Mouse (Mus musculus): Measurements from ENCODE around the gene Gga2. TPM values are rescaled to one million over a fixed set of nuclear protein-coding genes. Genes with fewer than 3 reads are reported as not detected.

The Gga2 gene
- polyA plus RNA-seq, 1 experiment from 2014 or later, result 33.2 TPM

GRCm38 (mm10) chr7:121968816-121969215, 52.2 kb downstream of the Gga2 start:
- no peak overlapping the region for H3K4me3 ChIP-seq (replicated peaks; ENCODE audit: low read length)
- no peaks in the 10 kb centered on the region for H3K27me3 ChIP-seq (ENCODE audit: control insufficient read depth, insufficient read depth, low read length)
- 90% methylated on average over 9 of the region's 9 CpGs for WGBS
- ATAC-seq (ENCODE audit: low FRiP score) (no peak), DNase-seq (ENCODE audit: low spot score) (no peak)
- no peak overlapping the region for H3K9ac ChIP-seq
- H3K9me3 ChIP-seq (ENCODE audit: control insufficient read depth, low read length), result no peaks in the 10 kb centered on the region
- no peak overlapping the region for H3K27ac ChIP-seq
- peaks cover 27% of the 10 kb centered on the region for H3K36me3 ChIP-seq (replicated peaks; ENCODE audit: control insufficient read depth, insufficient read depth)
- no peak overlapping the region for H3K4me2 ChIP-seq (replicated peaks)
- no peaks in the 10 kb centered on the region for H3K4me1 ChIP-seq (replicated peaks; ENCODE audit: control insufficient read depth, insufficient read depth, low read length)

- no peak for DNase-seq (ENCODE audit: low spot score)
- Histone ChIP-seq H3K27me3 (ENCODE audit: control insufficient read depth, insufficient read depth, low read length) (no peaks in the 10 kb centered on the region), H3K4me1 (replicated peaks; ENCODE audit: control insufficient read depth, insufficient read depth, low read length) (no peaks in the 10 kb centered on the region), H3K36me3 (replicated peaks; ENCODE audit: control insufficient read depth, insufficient read depth) (peaks cover 27% of the 10 kb centered on the region), H3K27ac (no peak overlapping the region), H3K4me2 (replicated peaks) (no peak overlapping the region), H3K9ac (no peak overlapping the region), H3K4me3 (replicated peaks; ENCODE audit: low read length) (no peak overlapping the region), H3K9me3 (ENCODE audit: control insufficient read depth, low read length) (no peaks in the 10 kb centered on the region)
- 87% methylated on average over 8 of the region's 8 CpGs for WGBS
- no peak for ATAC-seq (ENCODE audit: low FRiP score)
These were observed 52.8 kb downstream of the Gga2 start for GRCm38 (mm10) chr7:121968242-121968641.

- no peak for DNase-seq (ENCODE audit: low spot score)
- 93% methylated on average over 7 of the region's 7 CpGs for WGBS
- H3K27ac ChIP-seq, result no peak overlapping the region
- ATAC-seq (ENCODE audit: low FRiP score), result no peak
- H3K9me3 ChIP-seq (ENCODE audit: control insufficient read depth, low read length), result no peaks in the 10 kb centered on the region
- H3K9ac ChIP-seq, result no peak overlapping the region
- H3K36me3 ChIP-seq (replicated peaks; ENCODE audit: control insufficient read depth, insufficient read depth), result peaks cover 34% of the 10 kb centered on the region
- H3K4me1 ChIP-seq (replicated peaks; ENCODE audit: control insufficient read depth, insufficient read depth, low read length), result no peaks in the 10 kb centered on the region
- no peaks in the 10 kb centered on the region for H3K27me3 ChIP-seq (ENCODE audit: control insufficient read depth, insufficient read depth, low read length)
- H3K4me2 ChIP-seq (replicated peaks), result no peak overlapping the region
- no peak overlapping the region for H3K4me3 ChIP-seq (replicated peaks; ENCODE audit: low read length)
These were observed 54.9 kb downstream of the Gga2 start for GRCm38 (mm10) chr7:121966169-121966568.

- no peaks in the 10 kb centered on the region for H3K27me3 ChIP-seq (ENCODE audit: control insufficient read depth, insufficient read depth, low read length)
- no peak for ATAC-seq (ENCODE audit: low FRiP score)
- no peak overlapping the region for H3K27ac ChIP-seq
- no peak overlapping the region for H3K9ac ChIP-seq
- 73% methylated on average over 6 of the region's 6 CpGs for WGBS
- peaks cover 17% of the 10 kb centered on the region for H3K36me3 ChIP-seq (replicated peaks; ENCODE audit: control insufficient read depth, insufficient read depth)
- H3K4me1 ChIP-seq (replicated peaks; ENCODE audit: control insufficient read depth, insufficient read depth, low read length), result no peaks in the 10 kb centered on the region
- no peak overlapping the region for H3K4me3 ChIP-seq (replicated peaks; ENCODE audit: low read length)
- peak; percentile 76 for DNase-seq (ENCODE audit: low spot score)
- H3K9me3 ChIP-seq (ENCODE audit: control insufficient read depth, low read length), result no peaks in the 10 kb centered on the region
- H3K4me2 ChIP-seq (replicated peaks), result no peak overlapping the region
These were observed 57.1 kb downstream of the Gga2 start for GRCm38 (mm10) chr7:121963883-121964398.

- Histone ChIP-seq H3K4me1 (replicated peaks; ENCODE audit: control insufficient read depth, insufficient read depth, low read length) (no peaks in the 10 kb centered on the region), H3K36me3 (replicated peaks; ENCODE audit: control insufficient read depth, insufficient read depth) (peaks cover 21% of the 10 kb centered on the region), H3K9me3 (ENCODE audit: control insufficient read depth, low read length) (no peaks in the 10 kb centered on the region), H3K9ac (no peak overlapping the region), H3K27ac (no peak overlapping the region), H3K4me2 (replicated peaks) (no peak overlapping the region), H3K27me3 (ENCODE audit: control insufficient read depth, insufficient read depth, low read length) (no peaks in the 10 kb centered on the region), H3K4me3 (replicated peaks; ENCODE audit: low read length) (no peak overlapping the region)
- DNase-seq (ENCODE audit: low spot score) (no peak), ATAC-seq (ENCODE audit: low FRiP score) (no peak)
- WGBS, result 79% methylated on average over 3 of the region's 3 CpGs
These were observed 58.5 kb downstream of the Gga2 start for GRCm38 (mm10) chr7:121962571-121962959.

GRCm38 (mm10) chr7:121961913-121962570, 59.0 kb downstream of the Gga2 start:
- no peak for ATAC-seq (ENCODE audit: low FRiP score)
- no peak overlapping the region for H3K27ac ChIP-seq
- H3K4me3 ChIP-seq (replicated peaks; ENCODE audit: low read length), result no peak overlapping the region
- WGBS, result 86% methylated on average over 7 of the region's 7 CpGs
- DNase-seq (ENCODE audit: low spot score), result no peak
- no peaks in the 10 kb centered on the region for H3K27me3 ChIP-seq (ENCODE audit: control insufficient read depth, insufficient read depth, low read length)
- H3K9ac ChIP-seq, result no peak overlapping the region
- H3K36me3 ChIP-seq (replicated peaks; ENCODE audit: control insufficient read depth, insufficient read depth), result peaks cover 21% of the 10 kb centered on the region
- H3K4me2 ChIP-seq (replicated peaks), result no peak overlapping the region
- H3K4me1 ChIP-seq (replicated peaks; ENCODE audit: control insufficient read depth, insufficient read depth, low read length), result no peaks in the 10 kb centered on the region
- H3K9me3 ChIP-seq (ENCODE audit: control insufficient read depth, low read length), result no peaks in the 10 kb centered on the region

- H3K27ac ChIP-seq, result no peak overlapping the region
- DNase-seq (ENCODE audit: low spot score), result no peak
These were observed 65.2 kb downstream of the Gga2 start for GRCm38 (mm10) chr7:121955802-121956201.

GRCm38 (mm10) chr7:121954891-121955669, 65.9 kb downstream of the Gga2 start:
- Histone ChIP-seq H3K9ac (no peak overlapping the region), H3K4me1 (replicated peaks; ENCODE audit: control insufficient read depth, insufficient read depth, low read length) (no peaks in the 10 kb centered on the region), H3K27me3 (ENCODE audit: control insufficient read depth, insufficient read depth, low read length) (no peaks in the 10 kb centered on the region), H3K4me2 (replicated peaks) (no peak overlapping the region), H3K36me3 (replicated peaks; ENCODE audit: control insufficient read depth, insufficient read depth) (peaks cover 9% of the 10 kb centered on the region; the same call in 1 of the 2 replicates), H3K27ac (no peak overlapping the region), H3K4me3 (replicated peaks; ENCODE audit: low read length) (no peak overlapping the region), H3K9me3 (ENCODE audit: control insufficient read depth, low read length) (no peaks in the 10 kb centered on the region)
- no peak for ATAC-seq (ENCODE audit: low FRiP score)
- 89% methylated on average over 11 of the region's 11 CpGs for WGBS
- DNase-seq (ENCODE audit: low spot score), result no peak

More at GRCm38 (mm10) chr7:121955802-121956201, 65.2 kb downstream of the Gga2 start:
- no peak for ATAC-seq (ENCODE audit: low FRiP score)
- no peak overlapping the region for H3K4me3 ChIP-seq (replicated peaks; ENCODE audit: low read length)
- no peaks in the 10 kb centered on the region for H3K4me1 ChIP-seq (replicated peaks; ENCODE audit: control insufficient read depth, insufficient read depth, low read length)
- H3K4me2 ChIP-seq (replicated peaks), result no peak overlapping the region
- no peaks in the 10 kb centered on the region for H3K9me3 ChIP-seq (ENCODE audit: control insufficient read depth, low read length)
- H3K27me3 ChIP-seq (ENCODE audit: control insufficient read depth, insufficient read depth, low read length), result no peaks in the 10 kb centered on the region
- no peak overlapping the region for H3K9ac ChIP-seq
- WGBS, result 92% methylated on average over 12 of the region's 12 CpGs
- peaks cover 9% of the 10 kb centered on the region; the same call in 1 of the 2 replicates for H3K36me3 ChIP-seq (replicated peaks; ENCODE audit: control insufficient read depth, insufficient read depth)

- H3K9ac ChIP-seq, result no peak overlapping the region
- WGBS, result 65% methylated on average over 4 of the region's 4 CpGs
- no peaks in the 10 kb centered on the region for H3K4me1 ChIP-seq (replicated peaks; ENCODE audit: control insufficient read depth, insufficient read depth, low read length)
- ATAC-seq (ENCODE audit: low FRiP score) (no peak), DNase-seq (ENCODE audit: low spot score) (no peak)
- H3K4me2 ChIP-seq (replicated peaks), result no peak overlapping the region
- H3K36me3 ChIP-seq (replicated peaks; ENCODE audit: control insufficient read depth, insufficient read depth), result peaks cover 12% of the 10 kb centered on the region; the same call in 1 of the 2 replicates
- H3K27me3 ChIP-seq (ENCODE audit: control insufficient read depth, insufficient read depth, low read length), result no peaks in the 10 kb centered on the region
- no peaks in the 10 kb centered on the region for H3K9me3 ChIP-seq (ENCODE audit: control insufficient read depth, low read length)
- no peak overlapping the region for H3K27ac ChIP-seq
- no peak overlapping the region for H3K4me3 ChIP-seq (replicated peaks; ENCODE audit: low read length)
These were observed 73.5 kb downstream of the Gga2 start for GRCm38 (mm10) chr7:121947513-121947912.
